Mouse (Mus musculus): ENCODE measurements around the gene Hba-a2. TPM values are rescaled to one million over a fixed set of nuclear protein-coding genes. Genes with fewer than 3 reads are reported as not detected.
A peak's percentile ranks its signal among the peaks of the same experiment; 100 is the strongest.
"Not testable (repeated sequence)": the region's sequence is repeated elsewhere in the genome, so short reads cannot be mapped to it uniquely, and the experiment has no call there.

The Hba-a2 gene
- 15,250 and 18,270 TPM in 2 replicates for polyA plus RNA-seq (2014; fragmentation: Nextera tagmentation; extraction: Ambion mirVana)

GRCm38 (mm10) chr11:32296203-32296602 lies at the start of gene Hba-a2:
Gene Hba-a2 (plus strand): TSS chr11:32296489.
- no CpG with 5 or more reads among the region's 4 CpGs for WGBS
- not testable (repeated sequence) for H3K9ac ChIP-seq (ENCODE audit: low read depth, low read length)

GRCm38 (mm10) chr11:32247068-32247467 lies 49.2 kb upstream of the Hba-a2 start:
- Histone ChIP-seq H3K27me3 (replicated peaks; ENCODE audit: control insufficient read depth, insufficient read depth, low read length) (no peaks in the 10 kb centered on the region), H3K9me3 (ENCODE audit: control insufficient read depth, low read length) (no peaks in the 10 kb centered on the region), H3K4me2 (ENCODE audit: low read depth, low read length) (no peak overlapping the region), H3K36me3 (ENCODE audit: control insufficient read depth, insufficient read depth, low read length) (peaks cover 54% of the 10 kb centered on the region), H3K27ac (replicated peaks; ENCODE audit: low read depth, low read length) (no peak overlapping the region), H3K4me3 (ENCODE audit: low read depth, low read length) (no peak overlapping the region), H3K4me1 (ENCODE audit: control insufficient read depth, insufficient read depth, low read length) (peaks cover 7% of the 10 kb centered on the region), H3K9ac (ENCODE audit: low read depth, low read length) (no peak overlapping the region)
- no peak for ATAC-seq (ENCODE audit: low read depth)
- DNase-seq (ENCODE audit: low spot score): no peak

More at GRCm38 (mm10) chr11:32296203-32296602, at the start of gene Hba-a2:
- not testable (repeated sequence) for H3K4me1 ChIP-seq (ENCODE audit: control insufficient read depth, insufficient read depth, low read length); H3K9me3 ChIP-seq (ENCODE audit: control insufficient read depth, low read length); H3K27ac ChIP-seq (replicated peaks; ENCODE audit: low read depth, low read length); H3K36me3 ChIP-seq (ENCODE audit: control insufficient read depth, insufficient read depth, low read length); DNase-seq (ENCODE audit: low spot score); H3K27me3 ChIP-seq (replicated peaks; ENCODE audit: control insufficient read depth, insufficient read depth, low read length); H3K4me2 ChIP-seq (ENCODE audit: low read depth, low read length); ATAC-seq (ENCODE audit: low read depth); H3K4me3 ChIP-seq (ENCODE audit: low read depth, low read length)

GRCm38 (mm10) chr11:32248350-32248749 lies 47.9 kb upstream of the Hba-a2 start:
- ATAC-seq (ENCODE audit: low read depth) (no peak), DNase-seq (ENCODE audit: low spot score) (no peak)
- no peaks in the 10 kb centered on the region for H3K27me3 ChIP-seq (replicated peaks; ENCODE audit: control insufficient read depth, insufficient read depth, low read length)
- H3K36me3 ChIP-seq (ENCODE audit: control insufficient read depth, insufficient read depth, low read length): peaks cover 60% of the 10 kb centered on the region
- H3K9ac ChIP-seq (ENCODE audit: low read depth, low read length): no peak overlapping the region
- no peaks in the 10 kb centered on the region for H3K9me3 ChIP-seq (ENCODE audit: control insufficient read depth, low read length)
- no peak overlapping the region for H3K27ac ChIP-seq (replicated peaks; ENCODE audit: low read depth, low read length)
- 77% methylated on average over 3 of the region's 3 CpGs for WGBS
- H3K4me3 ChIP-seq (ENCODE audit: low read depth, low read length): no peak overlapping the region
- no peak overlapping the region for H3K4me2 ChIP-seq (ENCODE audit: low read depth, low read length)
- peaks cover 6% of the 10 kb centered on the region for H3K4me1 ChIP-seq (ENCODE audit: control insufficient read depth, insufficient read depth, low read length)

- no peak overlapping the region for H3K4me3 ChIP-seq (ENCODE audit: low read depth, low read length)
- no peaks in the 10 kb centered on the region for H3K9me3 ChIP-seq (ENCODE audit: control insufficient read depth, low read length)
- no peak overlapping the region for H3K27ac ChIP-seq (replicated peaks; ENCODE audit: low read depth, low read length)
- H3K4me1 ChIP-seq (ENCODE audit: control insufficient read depth, insufficient read depth, low read length): no peaks in the 10 kb centered on the region
- DNase-seq (ENCODE audit: low spot score): no peak
- H3K4me2 ChIP-seq (ENCODE audit: low read depth, low read length): no peak overlapping the region
- no peak for ATAC-seq (ENCODE audit: low read depth)
- H3K9ac ChIP-seq (ENCODE audit: low read depth, low read length): no peak overlapping the region
- 87% methylated on average over 8 of the region's 8 CpGs for WGBS
- H3K36me3 ChIP-seq (ENCODE audit: control insufficient read depth, insufficient read depth, low read length): peaks cover 61% of the 10 kb centered on the region
- no peaks in the 10 kb centered on the region for H3K27me3 ChIP-seq (replicated peaks; ENCODE audit: control insufficient read depth, insufficient read depth, low read length)
These were observed 45.2 kb upstream of the Hba-a2 start for GRCm38 (mm10) chr11:32250880-32251763.

GRCm38 (mm10) chr11:32253121-32253520 lies 43.2 kb upstream of the Hba-a2 start:
- no peak overlapping the region for H3K27ac ChIP-seq (replicated peaks; ENCODE audit: low read depth, low read length)
- peaks cover 42% of the 10 kb centered on the region for H3K36me3 ChIP-seq (ENCODE audit: control insufficient read depth, insufficient read depth, low read length)
- 95% methylated on average over 1 of the region's 1 CpGs for WGBS
- no peak for ATAC-seq (ENCODE audit: low read depth)
- no peak overlapping the region for H3K9ac ChIP-seq (ENCODE audit: low read depth, low read length)
- no peak overlapping the region for H3K4me3 ChIP-seq (ENCODE audit: low read depth, low read length)
- H3K4me1 ChIP-seq (ENCODE audit: control insufficient read depth, insufficient read depth, low read length): no peaks in the 10 kb centered on the region
- no peak for DNase-seq (ENCODE audit: low spot score)
- no peaks in the 10 kb centered on the region for H3K9me3 ChIP-seq (ENCODE audit: control insufficient read depth, low read length)
- H3K4me2 ChIP-seq (ENCODE audit: low read depth, low read length): no peak overlapping the region
- no peaks in the 10 kb centered on the region for H3K27me3 ChIP-seq (replicated peaks; ENCODE audit: control insufficient read depth, insufficient read depth, low read length)

- Histone ChIP-seq H3K4me3 (ENCODE audit: low read depth, low read length) (no peak overlapping the region), H3K36me3 (ENCODE audit: control insufficient read depth, insufficient read depth, low read length) (peaks cover 45% of the 10 kb centered on the region), H3K4me2 (ENCODE audit: low read depth, low read length) (no peak overlapping the region), H3K9ac (ENCODE audit: low read depth, low read length) (no peak overlapping the region), H3K27me3 (replicated peaks; ENCODE audit: control insufficient read depth, insufficient read depth, low read length) (no peaks in the 10 kb centered on the region), H3K27ac (replicated peaks; ENCODE audit: low read depth, low read length) (no peak overlapping the region), H3K4me1 (ENCODE audit: control insufficient read depth, insufficient read depth, low read length) (no peaks in the 10 kb centered on the region), H3K9me3 (ENCODE audit: control insufficient read depth, low read length) (no peaks in the 10 kb centered on the region)
- DNase-seq (ENCODE audit: low spot score): no peak
- no peak for ATAC-seq (ENCODE audit: low read depth)
- 100% methylated on average over 1 of the region's 1 CpGs for WGBS
These were observed 40.1 kb upstream of the Hba-a2 start for GRCm38 (mm10) chr11:32256146-32256545.

GRCm38 (mm10) chr11:32256566-32256965 lies 39.7 kb upstream of the Hba-a2 start:
- Histone ChIP-seq H3K4me3 (ENCODE audit: low read depth, low read length) (no peak overlapping the region), H3K9ac (ENCODE audit: low read depth, low read length) (no peak overlapping the region), H3K4me1 (ENCODE audit: control insufficient read depth, insufficient read depth, low read length) (no peaks in the 10 kb centered on the region), H3K9me3 (ENCODE audit: control insufficient read depth, low read length) (no peaks in the 10 kb centered on the region), H3K4me2 (ENCODE audit: low read depth, low read length) (no peak overlapping the region), H3K27ac (replicated peaks; ENCODE audit: low read depth, low read length) (no peak overlapping the region), H3K27me3 (replicated peaks; ENCODE audit: control insufficient read depth, insufficient read depth, low read length) (no peaks in the 10 kb centered on the region), H3K36me3 (ENCODE audit: control insufficient read depth, insufficient read depth, low read length) (peaks cover 43% of the 10 kb centered on the region)
- ATAC-seq (ENCODE audit: low read depth) (no peak), DNase-seq (ENCODE audit: low spot score) (no peak)
- WGBS: 86% methylated on average over 3 of the region's 3 CpGs

- ATAC-seq (ENCODE audit: low read depth): no peak
- 61% methylated on average over 10 of the region's 10 CpGs for WGBS
These were observed 33.4 kb upstream of the Hba-a2 start for GRCm38 (mm10) chr11:32262674-32263415.

More at GRCm38 (mm10) chr11:32262674-32263415, 33.4 kb upstream of the Hba-a2 start:
- Histone ChIP-seq H3K27ac (replicated peaks; ENCODE audit: low read depth, low read length) (no peak overlapping the region), H3K4me1 (ENCODE audit: control insufficient read depth, insufficient read depth, low read length) (peaks cover 5% of the 10 kb centered on the region; the same call in 1 of the 2 replicates), H3K9me3 (ENCODE audit: control insufficient read depth, low read length) (no peaks in the 10 kb centered on the region), H3K9ac (ENCODE audit: low read depth, low read length) (no peak overlapping the region), H3K4me3 (ENCODE audit: low read depth, low read length) (no peak overlapping the region), H3K4me2 (ENCODE audit: low read depth, low read length) (no peak overlapping the region), H3K36me3 (ENCODE audit: control insufficient read depth, insufficient read depth, low read length) (peaks cover 28% of the 10 kb centered on the region), H3K27me3 (replicated peaks; ENCODE audit: control insufficient read depth, insufficient read depth, low read length) (no peaks in the 10 kb centered on the region)
- peak; percentile 29 for DNase-seq (ENCODE audit: low spot score)
